Mouse (Mus musculus) heart, adult 8-10 months (tissue): ENCODE results near the gene Tmco2. TPM values are rescaled to one million over a fixed set of nuclear protein-coding genes. Genes with fewer than 3 reads are reported as not detected.
"Not testable (repeated sequence)": the region's sequence is repeated elsewhere in the genome, so short reads cannot be mapped to it uniquely, and the experiment has no call there.

ENCODE experiments used
- DNase-seq: peaks from one replicate; pipeline ENCODE4 v3.0.0; 2022; ENCODE audit warnings: low spot score
- total RNA-seq, 4 experiments: library from RNA; stranded (reverse); gene quantifications; 2 replicates each; pipeline ENCODE4 v1.2.4; 2022

The Tmco2 gene
- not detected for total RNA-seq

DNA sequence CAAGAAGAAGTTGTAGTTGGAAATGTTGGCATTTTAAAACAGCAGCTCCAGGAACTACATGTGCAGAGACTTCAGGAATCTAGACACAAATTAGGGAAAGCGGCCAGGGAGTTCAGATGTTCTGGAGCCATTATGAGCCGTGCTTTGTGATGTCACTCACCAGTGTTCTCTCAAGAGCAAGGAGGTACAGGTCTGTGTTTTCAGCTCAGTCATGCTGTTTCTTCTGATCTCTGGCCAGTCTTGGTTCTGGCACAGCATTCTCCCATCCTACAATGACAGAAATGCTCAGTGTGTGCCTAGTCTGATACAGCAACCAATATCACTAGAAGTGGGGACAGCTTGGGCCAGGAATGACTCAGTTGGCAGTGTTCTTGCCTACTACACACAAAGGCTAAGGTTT is at the start of gene Tmco2:
Tmco2 (minus strand) TSS at position 101 of the 400 bp plus-strand sequence.
- DNase-seq: no peak

GRCm38 (mm10) chr4:121103304-121103703 is 5.7 kb downstream of the Tmco2 start:
- DNase-seq: no peak

GRCm38 (mm10) chr4:121097650-121098378 is 11.2 kb downstream of the Tmco2 start, which contains the start of gene Zmpste24:
Zmpste24 (minus strand) TSS chr4:121098241.
- DNase-seq: peak; percentile 82

DNA sequence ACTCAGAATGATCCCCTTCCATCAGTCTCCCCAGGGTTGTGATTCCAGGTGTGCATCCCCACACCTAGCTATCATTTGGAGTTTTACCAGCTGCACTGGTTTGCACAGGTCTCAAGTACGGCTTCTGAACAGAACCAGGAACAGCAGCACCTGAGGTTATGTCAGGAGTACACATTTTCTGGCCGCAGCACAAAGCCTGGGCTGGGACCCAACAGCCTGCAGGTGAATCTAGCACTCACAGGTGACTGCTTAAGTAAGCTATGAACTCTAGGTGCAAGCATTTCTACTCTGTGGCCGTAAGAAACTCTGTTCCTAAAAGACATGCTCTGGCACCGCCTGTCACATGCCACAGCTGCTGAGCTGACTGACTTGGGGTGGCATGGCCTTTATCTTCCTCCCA is 18.8 kb downstream of the Tmco2 start:
- no peak for DNase-seq

DNA sequence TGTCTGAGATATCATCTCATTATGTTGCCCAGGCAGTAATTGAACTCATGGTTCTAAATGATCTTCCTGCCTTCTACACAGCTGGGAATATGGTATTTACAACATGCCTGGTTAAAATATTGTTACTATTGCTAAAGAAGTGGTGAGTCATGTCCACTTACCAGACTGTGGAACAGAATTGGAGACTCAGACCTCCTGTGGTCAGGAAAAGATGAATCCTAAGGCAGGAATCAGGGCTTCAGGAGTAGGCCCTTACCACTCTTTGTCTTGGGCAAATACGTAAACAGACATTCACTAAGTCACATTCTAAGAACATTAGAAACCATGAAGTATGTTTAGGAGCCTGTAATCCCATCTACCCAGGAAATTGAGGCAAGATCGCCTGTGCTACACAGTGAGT is 20.3 kb downstream of the Tmco2 start:
- DNase-seq: no peak

- DNase-seq: no peak
These were observed 24.5 kb downstream of the Tmco2 start for GRCm38 (mm10) chr4:121084506-121084905.

DNA sequence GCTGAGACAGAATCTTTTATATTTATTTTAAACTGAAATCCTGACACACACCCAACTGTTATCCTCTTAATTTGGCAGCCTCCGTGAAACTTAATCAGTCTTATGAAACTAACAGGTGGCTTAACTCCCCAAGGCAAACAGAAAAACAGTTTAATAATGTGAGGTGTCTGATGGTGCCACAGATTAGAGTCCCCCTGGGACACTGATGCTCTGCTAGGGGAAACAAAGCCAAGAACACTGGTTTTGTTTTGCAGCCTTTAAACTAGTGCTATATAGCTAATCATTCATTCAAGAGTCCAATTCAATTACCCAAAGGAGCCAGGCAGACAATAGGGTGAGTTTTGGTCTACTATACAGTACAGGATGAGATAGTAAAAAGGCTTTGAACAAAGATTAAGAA is 28.6 kb downstream of the Tmco2 start:
- no peak for DNase-seq

DNA sequence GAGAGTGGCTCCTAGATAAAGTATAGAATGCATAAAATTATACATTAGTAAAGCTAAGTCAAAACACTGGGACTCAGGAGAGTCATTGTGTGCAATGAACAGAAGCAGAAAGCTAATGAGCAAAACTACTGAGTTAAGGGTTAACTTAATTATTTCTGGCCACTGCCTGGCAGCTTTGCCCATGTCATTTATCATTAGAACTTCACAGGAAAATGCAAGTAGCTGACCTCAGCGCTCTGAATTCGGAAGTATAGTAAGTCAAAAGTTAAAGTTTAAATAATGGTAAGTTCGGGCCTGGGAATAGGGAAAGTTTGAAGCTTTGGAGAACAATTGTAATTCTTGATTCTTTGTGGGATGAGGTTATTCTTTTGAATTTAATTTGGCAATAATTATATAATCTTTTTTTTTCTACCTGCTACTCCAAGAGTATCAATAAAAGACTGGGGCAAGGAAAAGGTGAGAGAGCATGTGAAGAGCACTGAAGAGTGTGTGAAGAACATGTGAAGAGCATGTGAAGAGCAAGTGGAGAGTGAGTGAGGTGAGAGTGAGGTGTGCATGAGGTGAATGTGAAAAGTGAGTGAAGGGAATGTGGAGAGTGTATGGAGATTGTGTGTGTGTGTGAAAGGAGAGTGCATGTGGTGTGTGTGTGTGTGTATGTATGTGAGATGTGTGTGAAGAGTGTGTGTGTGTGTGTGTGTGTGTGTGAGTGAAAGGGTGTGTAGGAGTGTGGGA is 30.9 kb downstream of the Tmco2 start:
- no peak for DNase-seq

- DNase-seq: no peak
These were observed 34.8 kb downstream of the Tmco2 start for GRCm38 (mm10) chr4:121074250-121074649.

- DNase-seq: no peak
These were observed 43.7 kb downstream of the Tmco2 start for GRCm38 (mm10) chr4:121065336-121065735.

DNA sequence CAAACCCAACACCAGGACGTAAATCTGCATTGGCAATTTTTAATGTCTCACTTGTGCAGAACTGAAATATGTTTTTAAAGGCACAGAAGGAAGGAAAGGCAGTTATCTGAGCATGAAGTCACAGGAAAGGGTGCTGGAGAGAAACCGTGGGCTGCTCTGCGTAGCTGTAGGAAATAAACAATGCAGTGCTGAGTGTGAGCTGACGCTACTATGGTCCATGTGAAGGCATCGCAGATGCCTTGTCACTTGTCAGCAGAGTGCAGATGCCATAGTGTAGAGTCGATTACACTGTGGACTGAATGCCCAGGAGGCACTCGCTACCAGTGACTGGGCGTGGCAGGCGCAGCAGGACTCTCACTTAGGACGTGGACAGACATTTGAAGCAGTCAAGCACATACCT is 49.8 kb downstream of the Tmco2 start:
- not testable (repeated sequence) for DNase-seq

DNA sequence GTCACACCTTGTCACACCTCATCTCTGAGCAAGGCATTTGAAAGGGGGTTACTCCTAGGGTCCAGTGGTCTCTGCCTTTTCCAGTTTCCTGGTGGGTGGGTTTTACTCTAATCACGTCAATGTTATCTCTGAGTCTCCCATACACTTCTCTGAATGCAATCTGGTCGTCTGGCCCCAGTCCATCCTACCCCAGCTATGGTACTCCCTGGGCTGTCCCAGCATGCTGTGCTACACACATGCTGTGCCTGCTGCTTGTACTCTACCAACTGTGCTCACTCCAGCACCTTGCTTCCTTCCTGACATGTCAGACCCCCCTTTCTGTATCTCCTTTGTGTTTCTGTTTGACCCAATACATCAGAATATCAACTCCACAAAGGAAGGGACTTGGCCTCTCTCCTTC is 52.0 kb downstream of the Tmco2 start:
- DNase-seq: no peak

GRCm38 (mm10) chr4:121056342-121056741 is 52.7 kb downstream of the Tmco2 start:
- DNase-seq: no peak

Other genes starting within 250 kb of the Tmco2 start
- 1 to 10 TPM; 2.6 to 3.4 (median 2.9) TPM for gene Exo5, start 184.2 kb downstream of the Tmco2 start, total RNA-seq
- 1 to 10 TPM in 2 of 4 experiments, under 1 TPM in 2; 0.69 to 1.7 (median 1.2) TPM for gene Zfp69, start 157.5 kb downstream of the Tmco2 start, total RNA-seq
- 10 to 100 TPM; 39.1 to 57.5 (median 49.1) TPM for gene Smap2, start 92.0 kb downstream of the Tmco2 start, total RNA-seq
- not detected for gene Col9a2, start 69.8 kb downstream of the Tmco2 start, total RNA-seq
- 10 to 100 TPM; 21.7 to 28.5 (median 24.3) TPM for gene Zmpste24, start 11.0 kb downstream of the Tmco2 start, total RNA-seq
- 1 to 10 TPM; 9.0 to 9.7 (median 9.5) TPM for gene Rlf, start 105.9 kb upstream of the Tmco2 start, total RNA-seq
- gene Gm12888, start 215.7 kb upstream of the Tmco2 start, total RNA-seq: not detected